Mouse (Mus musculus): ENCODE measurements around the gene Bpifc. TPM values are rescaled to one million over a fixed set of nuclear protein-coding genes. Genes with fewer than 3 reads are reported as not detected.
A peak's percentile ranks its signal among the peaks of the same experiment; 100 is the strongest.
"Not testable (repeated sequence)": the region's sequence is repeated elsewhere in the genome, so short reads cannot be mapped to it uniquely, and the experiment has no call there.

The Bpifc gene
- polyA plus RNA-seq, 1 experiment from 2014 or later: not detected

GRCm38 (mm10) chr10:86032517-86032916 is 20.8 kb upstream of the Bpifc start:
- ATAC-seq (ENCODE audit: low FRiP score, low read depth): no peak
- H3K4me3 ChIP-seq: no peak overlapping the region
- 86% methylated on average over 3 of the region's 3 CpGs for WGBS
- no peak overlapping the region for H3K9ac ChIP-seq (replicated peaks)
- no peak overlapping the region for H3K27ac ChIP-seq (replicated peaks)
- no peak overlapping the region for H3K4me2 ChIP-seq (replicated peaks)
- no peaks in the 10 kb centered on the region for H3K27me3 ChIP-seq
- H3K36me3 ChIP-seq: 0 out of 2 replicates have a peak, but pooled peaks cover 4% of the 10 kb centered on the region
- no peaks in the 10 kb centered on the region for H3K4me1 ChIP-seq
- H3K9me3 ChIP-seq: no peaks in the 10 kb centered on the region

- H3K9ac ChIP-seq (replicated peaks): no peak overlapping the region
- 0 out of 2 replicates have a peak, but pooled peaks cover 4% of the 10 kb centered on the region for H3K36me3 ChIP-seq
- no peak overlapping the region for H3K4me2 ChIP-seq (replicated peaks)
- H3K4me1 ChIP-seq: no peaks in the 10 kb centered on the region
- ATAC-seq (ENCODE audit: low FRiP score, low read depth): no peak
- WGBS: 94% methylated on average over 7 of the region's 7 CpGs
- H3K27ac ChIP-seq (replicated peaks): no peak overlapping the region
- H3K9me3 ChIP-seq: no peaks in the 10 kb centered on the region
- no peaks in the 10 kb centered on the region for H3K27me3 ChIP-seq
- no peak overlapping the region for H3K4me3 ChIP-seq
Measured at GRCm38 (mm10) chr10:86030743-86031142, 19.0 kb upstream of the Bpifc start.

GRCm38 (mm10) chr10:86026807-86027206 is 15.1 kb upstream of the Bpifc start:
- not testable (repeated sequence) for ATAC-seq (ENCODE audit: low FRiP score, low read depth); H3K36me3 ChIP-seq

GRCm38 (mm10) chr10:86026354-86026753 is 14.7 kb upstream of the Bpifc start:
- H3K4me1 ChIP-seq: no peaks in the 10 kb centered on the region
- ATAC-seq (ENCODE audit: low FRiP score, low read depth): no peak
- no peaks in the 10 kb centered on the region for H3K27me3 ChIP-seq
- 96% methylated on average over 3 of the region's 3 CpGs for WGBS
- H3K4me2 ChIP-seq (replicated peaks): no peak overlapping the region
- H3K27ac ChIP-seq (replicated peaks): no peak overlapping the region
- H3K4me3 ChIP-seq: no peak overlapping the region
- H3K9ac ChIP-seq (replicated peaks): no peak overlapping the region
- H3K9me3 ChIP-seq: no peaks in the 10 kb centered on the region
- H3K36me3 ChIP-seq: 0 out of 2 replicates have a peak, but pooled peaks cover 4% of the 10 kb centered on the region

More at GRCm38 (mm10) chr10:86026807-86027206, 15.1 kb upstream of the Bpifc start:
- H3K9me3 ChIP-seq; H3K27ac ChIP-seq (replicated peaks); H3K9ac ChIP-seq (replicated peaks); H3K27me3 ChIP-seq; H3K4me1 ChIP-seq; H3K4me2 ChIP-seq (replicated peaks); H3K4me3 ChIP-seq: not testable (repeated sequence)
- 67% methylated on average over 1 of the region's 1 CpGs for WGBS

- Histone ChIP-seq H3K4me2 (replicated peaks) (no peak overlapping the region), H3K27ac (replicated peaks) (no peak overlapping the region), H3K9ac (replicated peaks) (no peak overlapping the region), H3K4me1 (no peaks in the 10 kb centered on the region), H3K36me3 (0 out of 2 replicates have a peak, but pooled peaks cover 4% of the 10 kb centered on the region), H3K4me3 (no peak overlapping the region), H3K9me3 (no peaks in the 10 kb centered on the region), H3K27me3 (no peaks in the 10 kb centered on the region)
- no peak for ATAC-seq (ENCODE audit: low FRiP score, low read depth)
- WGBS: 84% methylated on average over 2 of the region's 2 CpGs
Measured at GRCm38 (mm10) chr10:86025906-86026305, 14.2 kb upstream of the Bpifc start.

GRCm38 (mm10) chr10:86023149-86023548 is 11.5 kb upstream of the Bpifc start:
- no peak overlapping the region for H3K4me3 ChIP-seq

GRCm38 (mm10) chr10:86022474-86022816 is 10.8 kb upstream of the Bpifc start:
- H3K4me2 ChIP-seq (replicated peaks): peak overlapping the region; percentile 77
- WGBS: 10% methylated on average over 6 of the region's 6 CpGs
- peak overlapping the region; percentile 70 for H3K4me3 ChIP-seq
- no peaks in the 10 kb centered on the region for H3K36me3 ChIP-seq
- H3K4me1 ChIP-seq: no peaks in the 10 kb centered on the region
- H3K9me3 ChIP-seq: no peaks in the 10 kb centered on the region
- peak overlapping the region; percentile 65; the same call in 1 of the 2 replicates for H3K9ac ChIP-seq (replicated peaks)
- H3K27me3 ChIP-seq: no peaks in the 10 kb centered on the region; the same call in 1 of the 2 replicates
- ATAC-seq (ENCODE audit: low FRiP score, low read depth): no peak; the same call in 1 of the 2 replicates
- H3K27ac ChIP-seq (replicated peaks): no peak overlapping the region

More at GRCm38 (mm10) chr10:86023149-86023548, 11.5 kb upstream of the Bpifc start:
- ATAC-seq (ENCODE audit: low FRiP score, low read depth): no peak
- H3K4me1 ChIP-seq: no peaks in the 10 kb centered on the region
- H3K9ac ChIP-seq (replicated peaks): no peak overlapping the region
- no peak overlapping the region for H3K4me2 ChIP-seq (replicated peaks)
- H3K27me3 ChIP-seq: no peaks in the 10 kb centered on the region; the same call in 1 of the 2 replicates
- H3K27ac ChIP-seq (replicated peaks): no peak overlapping the region
- H3K36me3 ChIP-seq: no peaks in the 10 kb centered on the region
- H3K9me3 ChIP-seq: no peaks in the 10 kb centered on the region

- WGBS: under 1% methylated on average over 82 of the region's 82 CpGs
- no peaks in the 10 kb centered on the region for H3K36me3 ChIP-seq
- peak within 1 kb of the TSS; percentile 70 for H3K4me3 ChIP-seq
- peak within 1 kb of the TSS; percentile 76 for H3K27ac ChIP-seq (replicated peaks)
- no peaks in the 10 kb centered on the region for H3K4me1 ChIP-seq
- peak within 1 kb of the TSS; percentile 77 for H3K4me2 ChIP-seq (replicated peaks)
- no peaks in the 10 kb centered on the region; the same call in 1 of the 2 replicates for H3K27me3 ChIP-seq
- peak within 1 kb of the TSS; percentile 65 for H3K9ac ChIP-seq (replicated peaks)
- ATAC-seq (ENCODE audit: low FRiP score, low read depth): peak; percentile 98
- H3K9me3 ChIP-seq: no peaks in the 10 kb centered on the region
Measured at GRCm38 (mm10) chr10:86021749-86022473, 10.2 kb upstream of the Bpifc start, which contains the start of gene Fbxo7. Gene Fbxo7 (plus strand): TSS chr10:86021972.

GRCm38 (mm10) chr10:86021408-86021748 is 9.7 kb upstream of the Bpifc start:
- H3K27me3 ChIP-seq: no peaks in the 10 kb centered on the region; the same call in 1 of the 2 replicates
- no peaks in the 10 kb centered on the region for H3K36me3 ChIP-seq
- no peaks in the 10 kb centered on the region for H3K9me3 ChIP-seq
- peak overlapping the region; percentile 70 for H3K4me3 ChIP-seq
- H3K9ac ChIP-seq (replicated peaks): peak overlapping the region; percentile 65; the same call in 1 of the 2 replicates
- ATAC-seq (ENCODE audit: low FRiP score, low read depth): no peak
- WGBS: 3% methylated on average over 3 of the region's 3 CpGs
- H3K27ac ChIP-seq (replicated peaks): no peak overlapping the region
- H3K4me2 ChIP-seq (replicated peaks): peak overlapping the region; percentile 77
- H3K4me1 ChIP-seq: no peaks in the 10 kb centered on the region

- H3K27me3 ChIP-seq: no peaks in the 10 kb centered on the region; the same call in 1 of the 2 replicates
- no peak for ATAC-seq (ENCODE audit: low FRiP score, low read depth)
- 34% methylated on average over 5 of the region's 5 CpGs for WGBS
Measured at GRCm38 (mm10) chr10:86018813-86019212, 7.1 kb upstream of the Bpifc start.

GRCm38 (mm10) chr10:86017781-86018180 is 6.1 kb upstream of the Bpifc start:
- no peaks in the 10 kb centered on the region for H3K4me1 ChIP-seq
- no peak overlapping the region for H3K4me3 ChIP-seq
- no peak overlapping the region for H3K9ac ChIP-seq (replicated peaks)
- no peak for ATAC-seq (ENCODE audit: low FRiP score, low read depth)
- H3K27ac ChIP-seq (replicated peaks): no peak overlapping the region
- WGBS: 92% methylated on average over 7 of the region's 7 CpGs
- no peaks in the 10 kb centered on the region; the same call in 1 of the 2 replicates for H3K27me3 ChIP-seq
- no peaks in the 10 kb centered on the region for H3K36me3 ChIP-seq
- no peak overlapping the region for H3K4me2 ChIP-seq (replicated peaks)
- H3K9me3 ChIP-seq: no peaks in the 10 kb centered on the region

More at GRCm38 (mm10) chr10:86018813-86019212, 7.1 kb upstream of the Bpifc start:
- H3K4me3 ChIP-seq: no peak overlapping the region
- H3K9me3 ChIP-seq: no peaks in the 10 kb centered on the region
- H3K27ac ChIP-seq (replicated peaks): no peak overlapping the region
- no peaks in the 10 kb centered on the region for H3K4me1 ChIP-seq
- H3K4me2 ChIP-seq (replicated peaks): no peak overlapping the region
- H3K36me3 ChIP-seq: no peaks in the 10 kb centered on the region
- H3K9ac ChIP-seq (replicated peaks): no peak overlapping the region

GRCm38 (mm10) chr10:86011172-86011571 is 523 bp downstream of the Bpifc start:
- Histone ChIP-seq H3K4me2 (replicated peaks) (no peak overlapping the region), H3K27ac (replicated peaks) (no peak overlapping the region), H3K9me3 (no peaks in the 10 kb centered on the region), H3K9ac (replicated peaks) (no peak overlapping the region), H3K4me1 (no peaks in the 10 kb centered on the region), H3K27me3 (no peaks in the 10 kb centered on the region), H3K4me3 (no peak overlapping the region), H3K36me3 (no peaks in the 10 kb centered on the region)
- no peak for ATAC-seq (ENCODE audit: low FRiP score, low read depth)
- 89% methylated on average over 2 of the region's 2 CpGs for WGBS
